In the genomic region with DNA sequence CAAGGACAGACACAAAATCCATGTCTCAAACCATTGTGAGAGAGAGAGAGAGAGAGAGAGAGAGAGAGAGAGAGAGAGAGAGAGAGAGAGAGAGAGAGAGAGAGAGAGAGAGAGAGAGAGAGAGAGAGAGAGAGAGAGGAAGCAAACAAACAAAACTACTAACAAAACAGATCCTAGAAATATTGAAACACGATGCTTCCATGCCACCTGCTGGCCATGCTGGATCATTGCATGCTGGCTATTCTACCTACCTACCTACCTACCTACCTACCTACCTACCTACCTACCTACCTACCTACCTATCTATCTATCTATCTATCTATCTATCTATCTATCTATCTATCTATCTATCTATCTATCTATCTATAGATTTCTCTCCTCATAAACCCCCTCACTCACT, we compare ENCODE assay signal across 7 mouse cellular contexts.
DNase-seq lines count a peak whose midpoint lies in the region; ATAC-seq and TF ChIP-seq lines count a peak whose summit lies in the region.
"Not testable (repeated sequence)": the region's sequence is repeated elsewhere in the genome, so short reads cannot be mapped to it uniquely, and the experiment has no call there.

No protein-coding gene starts in this region.

- ATAC-seq in CD4-positive, CD25-positive, alpha-beta regulatory T cell, adult 4 months, result peak; percentile 49
- not testable (repeated sequence) for ATAC-seq in liver, postnatal 0 days

- peak; percentile 49 for TF ChIP-seq CTCF in bone marrow, adult 2 months (IDR thresholded peaks at IDR 0.05; ENCODE audit: control insufficient read depth, insufficient read depth, low read length)
- TF ChIP-seq CTCF in cortical plate, adult 2 months (IDR thresholded peaks at IDR 0.05; ENCODE audit: extremely low read depth, insufficient read depth, low read length), result peak; percentile 79
- peak; percentile 40 for TF ChIP-seq CTCF in gastrocnemius, adult 2 months (IDR thresholded peaks at IDR 0.05)
- peak; percentile 69 for TF ChIP-seq CTCF in liver, postnatal 0 days (IDR thresholded peaks at IDR 0.05; ENCODE audit: low read depth)

- H3K4me1 ChIP-seq in bone marrow, adult 2 months (ENCODE audit: control insufficient read depth, insufficient read depth, low read length); cortical plate, adult 2 months (ENCODE audit: control insufficient read depth, insufficient read depth, low read length); liver, postnatal 0 days (ENCODE audit: insufficient read depth): not testable (repeated sequence)

- TF ChIP-seq POLR2A in bone marrow, adult 2 months (IDR thresholded peaks at IDR 0.05; ENCODE audit: borderline replicate concordance, control insufficient read depth, low read depth, low read length); cortical plate, adult 2 months (IDR thresholded peaks at IDR 0.05; ENCODE audit: extremely low read depth, insufficient read depth, low read length): not testable (repeated sequence)

- WGBS in bone marrow, adult 2 months, result 0% methylated on average over 1 of the region's 1 CpGs
- 7% methylated on average over 1 of the region's 1 CpGs for WGBS in liver, postnatal 0 days (ENCODE audit: insufficient replicate concordance)

- H3K9ac ChIP-seq in liver, postnatal 0 days (replicated peaks), result not testable (repeated sequence)

- DNase-seq in gastrocnemius, adult 2 months; liver, postnatal 0 days: not testable (repeated sequence)
- peak; percentile 10 for DNase-seq in kidney, adult 9 months
- peak; percentile 67 for DNase-seq in retina, embryonic 14.5 days (ENCODE audit: low spot score)

- not testable (repeated sequence) for TF ChIP-seq EP300 in liver, postnatal 0 days (IDR thresholded peaks at IDR 0.05; ENCODE audit: low read depth)

- H3K27ac ChIP-seq in bone marrow, adult 2 months (ENCODE audit: control insufficient read depth, insufficient read depth, low read depth, low read length, poor library complexity); cortical plate, adult 2 months (ENCODE audit: insufficient read depth, low read length); gastrocnemius, adult 2 months; liver, postnatal 0 days (ENCODE audit: low read depth): not testable (repeated sequence)

- H3K9me3 ChIP-seq in liver, postnatal 0 days (ENCODE audit: low read length), result not testable (repeated sequence)

- H3K27me3 ChIP-seq in liver, postnatal 0 days (ENCODE audit: insufficient read depth, low read length), result not testable (repeated sequence)

- not testable (repeated sequence) for H3K4me2 ChIP-seq in liver, postnatal 0 days (ENCODE audit: low read depth, low read length)

- not testable (repeated sequence) for H3K4me3 ChIP-seq in bone marrow, adult 2 months (replicated peaks; ENCODE audit: control insufficient read depth, low read depth, low read length); cortical plate, adult 2 months (ENCODE audit: insufficient read depth, low read length); gastrocnemius, adult 2 months; liver, postnatal 0 days (ENCODE audit: low read depth, low read length)

- H3K36me3 ChIP-seq in liver, postnatal 0 days (replicated peaks; ENCODE audit: insufficient read depth, low read length), result not testable (repeated sequence)

- intact Hi-C loops in gastrocnemius, adult 2 months (cut with DNase I), result not testable (repeated sequence)
